Mouse (Mus musculus): Measurements from ENCODE around the gene Zfp46. TPM values are rescaled to one million over a fixed set of nuclear protein-coding genes. Genes with fewer than 3 reads are reported as not detected.

Zfp46 gene
- polyA plus RNA-seq (2016; fragmentation: Nextera tagmentation; extraction: Ambion mirVana): 38.4 and 40.5 TPM in 2 replicates

GRCm38 (mm10) chr4:136284455-136284854 lies at the start of gene Zfp46:
Gene Zfp46 (plus strand): TSS chr4:136284683.
- ATAC-seq (ENCODE audit: low FRiP score, low read depth): no peak
- 31% methylated on average over 5 of the region's 5 CpGs for WGBS

GRCm38 (mm10) chr4:136238669-136239068 lies 45.8 kb upstream of the Zfp46 start:
- Histone ChIP-seq H3K27ac (replicated peaks) (no peak overlapping the region), H3K9me3 (0 out of 2 replicates have a peak, but pooled peaks cover 2% of the 10 kb centered on the region), H3K27me3 (peaks cover 61% of the 10 kb centered on the region), H3K36me3 (no peaks in the 10 kb centered on the region), H3K4me1 (peaks cover 14% of the 10 kb centered on the region), H3K4me2 (replicated peaks) (0 out of 2 replicates have a peak overlapping the region, but pooled peaks have one; percentile 4), H3K9ac (replicated peaks) (no peak overlapping the region), H3K4me3 (no peak overlapping the region)
- WGBS: 19% methylated on average over 13 of the region's 13 CpGs
- ATAC-seq (ENCODE audit: low FRiP score, low read depth): no peak

More at GRCm38 (mm10) chr4:136284455-136284854, at the start of gene Zfp46:
- Histone ChIP-seq H3K9me3 (peaks cover 10% of the 10 kb centered on the region; the same call in 1 of the 2 replicates), H3K27ac (replicated peaks) (peak within 1 kb of the TSS; percentile 90), H3K4me3 (peak within 1 kb of the TSS; percentile 68), H3K27me3 (peaks cover 11% of the 10 kb centered on the region), H3K36me3 (peaks cover 20% of the 10 kb centered on the region), H3K4me1 (peaks cover 44% of the 10 kb centered on the region), H3K9ac (replicated peaks) (peak within 1 kb of the TSS; percentile 53), H3K4me2 (replicated peaks) (peak within 1 kb of the TSS; percentile 71)

DNA sequence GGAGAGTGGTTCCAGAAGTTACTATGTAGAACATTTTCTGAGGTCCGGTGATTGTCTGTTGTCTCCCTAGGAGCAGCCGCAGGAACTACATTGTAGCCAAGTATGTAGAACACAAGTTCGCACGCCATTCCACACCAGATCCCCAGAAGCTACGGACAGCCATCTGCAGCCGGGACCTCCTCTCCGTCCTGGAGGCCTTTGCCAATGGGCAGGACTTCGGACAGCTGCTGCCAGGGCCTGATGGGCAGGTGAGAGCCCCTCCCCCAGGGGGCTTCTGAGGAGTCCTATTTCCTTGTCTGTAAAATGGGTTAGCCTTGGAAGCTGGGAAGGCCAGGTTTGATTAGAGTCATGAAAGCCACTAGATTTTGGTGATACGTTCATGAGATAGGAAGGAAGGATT lies 45.4 kb upstream of the Zfp46 start:
- H3K27me3 ChIP-seq: peaks cover 62% of the 10 kb centered on the region
- 77% methylated on average over 9 of the region's 9 CpGs for WGBS

GRCm38 (mm10) chr4:136239622-136240021 lies 44.9 kb upstream of the Zfp46 start:
- H3K4me3 ChIP-seq: no peak overlapping the region
- H3K27ac ChIP-seq (replicated peaks): no peak overlapping the region
- H3K4me1 ChIP-seq: peaks cover 10% of the 10 kb centered on the region
- 0 out of 2 replicates have a peak, but pooled peaks cover 2% of the 10 kb centered on the region for H3K9me3 ChIP-seq
- WGBS: 19% methylated on average over 8 of the region's 8 CpGs
- H3K36me3 ChIP-seq: no peaks in the 10 kb centered on the region
- H3K4me2 ChIP-seq (replicated peaks): no peak overlapping the region
- no peak overlapping the region for H3K9ac ChIP-seq (replicated peaks)
- no peak for ATAC-seq (ENCODE audit: low FRiP score, low read depth)
- H3K27me3 ChIP-seq: peaks cover 63% of the 10 kb centered on the region

More for the DNA sequence above, 45.4 kb upstream of the Zfp46 start:
- H3K9me3 ChIP-seq: 0 out of 2 replicates have a peak, but pooled peaks cover 2% of the 10 kb centered on the region
- no peaks in the 10 kb centered on the region for H3K36me3 ChIP-seq
- H3K27ac ChIP-seq (replicated peaks): no peak overlapping the region
- H3K4me1 ChIP-seq: peaks cover 11% of the 10 kb centered on the region
- H3K9ac ChIP-seq (replicated peaks): no peak overlapping the region
- H3K4me3 ChIP-seq: no peak overlapping the region
- H3K4me2 ChIP-seq (replicated peaks): no peak overlapping the region
- no peak for ATAC-seq (ENCODE audit: low FRiP score, low read depth)

DNA sequence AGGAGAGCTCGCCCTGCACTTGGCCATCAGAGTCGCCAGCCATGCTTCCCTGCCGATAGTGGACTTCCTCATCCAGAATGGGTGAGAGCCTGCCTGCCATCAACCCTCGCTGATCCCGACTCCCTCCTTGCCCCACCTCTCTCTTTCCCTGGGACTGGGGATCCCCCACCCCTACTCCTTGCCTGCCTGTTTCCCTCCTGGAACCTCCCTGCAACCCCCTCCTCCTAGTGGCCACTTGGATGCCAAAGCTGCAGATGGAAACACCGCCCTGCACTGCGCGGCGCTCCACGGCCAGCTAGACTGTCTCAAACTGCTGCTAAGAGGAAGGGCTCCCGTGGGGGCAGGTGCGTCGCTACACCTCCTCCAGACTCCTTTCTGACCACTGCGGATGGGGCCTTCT lies 44.4 kb upstream of the Zfp46 start:
- H3K4me3 ChIP-seq: no peak overlapping the region
- H3K27me3 ChIP-seq: peaks cover 68% of the 10 kb centered on the region
- H3K36me3 ChIP-seq: no peaks in the 10 kb centered on the region
- no peak for ATAC-seq (ENCODE audit: low FRiP score, low read depth)
- 0 out of 2 replicates have a peak, but pooled peaks cover 2% of the 10 kb centered on the region for H3K9me3 ChIP-seq
- no peak overlapping the region for H3K4me2 ChIP-seq (replicated peaks)
- H3K9ac ChIP-seq (replicated peaks): no peak overlapping the region
- WGBS: 72% methylated on average over 14 of the region's 14 CpGs
- H3K27ac ChIP-seq (replicated peaks): no peak overlapping the region
- peaks cover 10% of the 10 kb centered on the region for H3K4me1 ChIP-seq

- Histone ChIP-seq H3K9me3 (0 out of 2 replicates have a peak, but pooled peaks cover under 1% of the 10 kb centered on the region), H3K27ac (replicated peaks) (no peak overlapping the region), H3K27me3 (peaks cover 77% of the 10 kb centered on the region), H3K4me2 (replicated peaks) (no peak overlapping the region), H3K9ac (replicated peaks) (no peak overlapping the region), H3K36me3 (no peaks in the 10 kb centered on the region), H3K4me3 (no peak overlapping the region), H3K4me1 (peaks cover 11% of the 10 kb centered on the region)
- ATAC-seq (ENCODE audit: low FRiP score, low read depth): no peak
- WGBS: 28% methylated on average over 8 of the region's 8 CpGs
These were observed 43.5 kb upstream of the Zfp46 start for GRCm38 (mm10) chr4:136240955-136241354.

DNA sequence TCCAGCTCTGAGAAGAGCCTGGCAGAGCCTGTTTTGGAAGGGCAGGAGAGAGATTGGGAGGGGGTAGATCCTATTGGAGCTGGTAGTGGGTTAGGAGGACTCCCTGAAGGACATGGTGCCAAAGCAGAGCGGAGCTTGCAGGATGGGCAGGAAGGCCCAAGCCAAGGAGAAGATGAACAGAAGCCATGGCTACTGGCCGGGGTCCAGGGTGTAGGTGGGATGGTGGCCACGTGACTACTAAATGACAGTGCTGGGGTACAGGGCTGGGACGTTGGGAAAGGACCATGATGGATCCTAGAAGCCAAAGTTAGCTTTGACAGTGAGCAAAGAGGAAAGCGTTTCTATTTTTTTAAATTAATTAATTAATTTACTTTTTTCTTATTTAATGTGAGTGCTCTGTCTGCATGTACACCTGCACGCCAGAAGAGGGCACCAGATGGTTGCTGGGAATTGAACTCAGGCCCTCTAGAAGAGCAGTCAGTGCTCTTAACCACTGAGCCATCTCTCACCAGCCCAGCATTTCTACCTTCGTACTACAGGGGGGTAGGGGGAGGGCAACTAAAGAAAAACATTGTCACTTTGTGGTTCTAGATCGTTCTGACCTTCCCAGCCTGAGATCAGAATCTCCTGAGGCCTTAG lies 42.3 kb upstream of the Zfp46 start:
- H3K27me3 ChIP-seq: peaks cover 81% of the 10 kb centered on the region
- no peaks in the 10 kb centered on the region for H3K36me3 ChIP-seq
- no peak for ATAC-seq (ENCODE audit: low FRiP score, low read depth)
- H3K4me3 ChIP-seq: no peak overlapping the region
- peaks cover 22% of the 10 kb centered on the region for H3K4me1 ChIP-seq
- H3K27ac ChIP-seq (replicated peaks): no peak overlapping the region
- no peak overlapping the region for H3K9ac ChIP-seq (replicated peaks)
- H3K9me3 ChIP-seq: no peaks in the 10 kb centered on the region
- no peak overlapping the region for H3K4me2 ChIP-seq (replicated peaks)
- WGBS: 48% methylated on average over 8 of the region's 8 CpGs

DNA sequence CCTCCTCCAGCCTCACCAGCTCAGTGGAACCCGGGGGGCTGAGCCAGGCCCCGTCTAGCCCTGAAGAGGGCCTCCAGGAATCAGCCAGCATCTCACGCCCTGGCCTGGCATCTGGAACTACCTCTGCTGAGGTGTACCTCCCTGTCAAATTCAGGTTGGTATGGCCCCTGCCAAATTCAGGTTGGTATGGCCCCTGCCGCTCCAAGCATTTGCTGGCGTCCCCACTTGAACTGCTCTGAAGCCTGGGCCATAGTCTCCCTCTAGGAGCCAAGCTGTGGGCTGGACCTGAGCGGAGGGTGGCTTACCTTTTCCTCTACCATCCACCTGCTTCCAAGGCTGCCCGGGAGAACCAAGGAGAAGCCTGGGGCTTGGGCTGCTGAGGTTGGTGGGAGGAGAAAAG lies 41.8 kb upstream of the Zfp46 start:
- Histone ChIP-seq H3K9ac (replicated peaks) (no peak overlapping the region), H3K9me3 (no peaks in the 10 kb centered on the region), H3K27me3 (peaks cover 81% of the 10 kb centered on the region), H3K4me2 (replicated peaks) (no peak overlapping the region), H3K4me1 (peaks cover 27% of the 10 kb centered on the region), H3K27ac (replicated peaks) (no peak overlapping the region), H3K36me3 (no peaks in the 10 kb centered on the region), H3K4me3 (no peak overlapping the region)
- WGBS: 82% methylated on average over 7 of the region's 7 CpGs
- no peak for ATAC-seq (ENCODE audit: low FRiP score, low read depth)

DNA sequence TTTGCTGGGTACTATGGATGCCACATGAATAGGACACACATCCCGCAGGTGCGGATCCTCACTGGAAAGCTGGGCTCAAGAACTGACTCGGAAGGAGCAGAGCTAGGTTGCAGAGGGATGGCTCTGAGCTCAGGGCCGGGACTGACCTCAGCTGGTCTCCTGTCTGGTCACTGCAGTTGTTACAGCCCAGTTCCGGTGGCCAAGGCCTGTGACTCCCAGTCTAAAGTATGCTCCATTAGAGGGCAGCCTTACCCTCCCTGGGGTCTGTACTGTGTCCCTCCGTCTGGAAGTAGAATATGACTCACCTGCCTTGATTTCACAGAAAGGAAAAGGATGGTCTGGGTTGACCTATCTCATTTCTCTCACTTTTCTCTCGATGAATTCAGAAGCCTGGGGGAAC lies 40.3 kb upstream of the Zfp46 start:
- Histone ChIP-seq H3K27me3 (peaks cover 81% of the 10 kb centered on the region), H3K36me3 (no peaks in the 10 kb centered on the region)
- no peak for ATAC-seq (ENCODE audit: low FRiP score, low read depth)

GRCm38 (mm10) chr4:136245681-136246080 lies 38.8 kb upstream of the Zfp46 start:
- 27% methylated on average over 5 of the region's 5 CpGs for WGBS
- H3K36me3 ChIP-seq: no peaks in the 10 kb centered on the region
- ATAC-seq (ENCODE audit: low FRiP score, low read depth): no peak

More for the DNA sequence above, 40.3 kb upstream of the Zfp46 start:
- peaks cover 36% of the 10 kb centered on the region for H3K4me1 ChIP-seq
- no peaks in the 10 kb centered on the region for H3K9me3 ChIP-seq
- no peak overlapping the region for H3K4me3 ChIP-seq
- H3K27ac ChIP-seq (replicated peaks): no peak overlapping the region
- no peak overlapping the region for H3K4me2 ChIP-seq (replicated peaks)
- WGBS: 71% methylated on average over 7 of the region's 7 CpGs
- H3K9ac ChIP-seq (replicated peaks): no peak overlapping the region

DNA sequence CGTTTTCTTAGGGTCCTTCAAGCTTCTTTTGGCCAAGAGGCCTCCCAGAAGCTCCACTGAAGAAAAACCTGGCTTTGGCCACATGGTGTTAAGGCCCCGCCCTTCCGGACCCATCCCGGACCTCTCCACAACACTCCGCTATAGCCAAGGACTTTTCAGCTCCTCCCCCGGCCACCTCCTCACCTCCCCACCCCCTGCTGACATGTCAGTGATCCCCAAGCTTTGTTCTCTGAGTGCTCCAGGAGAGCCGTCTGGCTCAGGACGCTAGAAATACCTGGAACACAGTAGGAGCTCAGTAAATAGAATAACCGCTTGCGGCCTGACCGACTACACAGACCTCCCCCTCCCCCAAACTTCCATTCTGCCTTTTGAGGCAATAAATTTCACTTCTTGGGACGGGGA lies 37.9 kb upstream of the Zfp46 start:
- Histone ChIP-seq H3K27ac (replicated peaks) (no peak overlapping the region), H3K4me3 (no peak overlapping the region), H3K4me1 (peaks cover 31% of the 10 kb centered on the region), H3K9ac (replicated peaks) (no peak overlapping the region), H3K36me3 (no peaks in the 10 kb centered on the region), H3K27me3 (peaks cover 88% of the 10 kb centered on the region), H3K4me2 (replicated peaks) (peak overlapping the region; percentile 7; the same call in 1 of the 2 replicates), H3K9me3 (no peaks in the 10 kb centered on the region)
- 2% methylated on average over 12 of the region's 12 CpGs for WGBS
- no peak for ATAC-seq (ENCODE audit: low FRiP score, low read depth)

More at GRCm38 (mm10) chr4:136245681-136246080, 38.8 kb upstream of the Zfp46 start:
- H3K9me3 ChIP-seq: no peaks in the 10 kb centered on the region
- no peak overlapping the region for H3K27ac ChIP-seq (replicated peaks)
- H3K9ac ChIP-seq (replicated peaks): no peak overlapping the region
- no peak overlapping the region for H3K4me2 ChIP-seq (replicated peaks)
- H3K27me3 ChIP-seq: peaks cover 82% of the 10 kb centered on the region
- peaks cover 36% of the 10 kb centered on the region for H3K4me1 ChIP-seq
- no peak overlapping the region for H3K4me3 ChIP-seq

GRCm38 (mm10) chr4:136247386-136247728 lies 37.1 kb upstream of the Zfp46 start:
- Histone ChIP-seq H3K9me3 (no peaks in the 10 kb centered on the region), H3K9ac (replicated peaks) (peak overlapping the region; percentile 38; the same call in 1 of the 2 replicates), H3K4me3 (peak overlapping the region; percentile 38), H3K27me3 (peaks cover 94% of the 10 kb centered on the region), H3K4me1 (peaks cover 31% of the 10 kb centered on the region), H3K4me2 (replicated peaks) (peak overlapping the region; percentile 59), H3K36me3 (no peaks in the 10 kb centered on the region), H3K27ac (replicated peaks) (no peak overlapping the region)
- WGBS: under 1% methylated on average over 14 of the region's 14 CpGs
- no peak for ATAC-seq (ENCODE audit: low FRiP score, low read depth)
